Mouse (Mus musculus): ENCODE measurements at regions not wholly inside any gene's neighbourhood (a gene's known extent, or its start where the extent isn't known, plus 50 kb on each side); places are given as distances from the start of the nearest gene placed in this dataset.

DNA sequence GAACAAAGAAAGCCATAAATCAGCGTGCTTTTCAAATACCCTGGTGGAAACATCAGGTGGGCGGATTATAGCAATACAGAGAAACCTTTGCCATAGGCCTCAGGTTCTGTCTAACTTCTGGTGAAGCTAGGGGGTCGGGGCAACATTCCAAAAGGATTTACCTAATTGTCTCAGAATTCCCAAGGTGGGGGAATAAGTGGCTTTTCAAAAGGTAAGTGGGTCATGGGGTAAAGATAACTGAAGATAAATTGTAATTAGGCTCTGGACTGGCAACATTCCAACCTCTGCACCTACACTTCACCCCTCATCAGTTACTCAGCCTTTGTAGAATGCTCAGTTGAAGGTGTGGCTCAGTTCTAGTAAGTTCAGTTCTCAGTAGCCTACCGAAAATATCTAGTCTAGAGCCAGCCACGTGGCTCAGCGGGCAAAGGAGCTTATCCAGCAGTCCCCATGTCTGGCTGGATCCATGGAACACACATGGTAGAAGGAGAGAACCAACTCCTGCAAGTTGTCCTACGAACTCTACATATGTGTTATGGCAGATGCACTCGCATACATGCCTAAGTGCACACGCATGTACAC lies 51.8 kb upstream of the Dhx40 start:
- DNase-seq, result no peak
- Histone ChIP-seq H3K79me2 (replicated peaks; ENCODE audit: control insufficient read depth, insufficient read depth, low read length) (no peaks in the 10 kb centered on the region), H3K9ac (ENCODE audit: low read depth, low read length) (no peak overlapping the region), H3K4me3 (no peak overlapping the region), H3K4me1 (ENCODE audit: control insufficient read depth, insufficient read depth, low read length) (no peaks in the 10 kb centered on the region), H3K27me3 (ENCODE audit: control insufficient read depth, insufficient read depth, low read length) (no peaks in the 10 kb centered on the region), H3K27ac (no peak overlapping the region), H3K36me3 (ENCODE audit: control insufficient read depth, insufficient read depth, low read length) (no peaks in the 10 kb centered on the region)
- intact Hi-C loops (cut with DNase I), result no loop called here
- TF ChIP-seq CTCF (IDR thresholded peaks at IDR 0.05) (no peak), EP300 (IDR thresholded peaks at IDR 0.05; ENCODE audit: insufficient read depth, low read depth, low read length) (no peak), POLR2A (IDR thresholded peaks at IDR 0.05; ENCODE audit: insufficient read depth, low read depth, low read length) (no peak)
- WGBS, result 88% methylated on average over 9 of the region's 9 CpGs

DNA sequence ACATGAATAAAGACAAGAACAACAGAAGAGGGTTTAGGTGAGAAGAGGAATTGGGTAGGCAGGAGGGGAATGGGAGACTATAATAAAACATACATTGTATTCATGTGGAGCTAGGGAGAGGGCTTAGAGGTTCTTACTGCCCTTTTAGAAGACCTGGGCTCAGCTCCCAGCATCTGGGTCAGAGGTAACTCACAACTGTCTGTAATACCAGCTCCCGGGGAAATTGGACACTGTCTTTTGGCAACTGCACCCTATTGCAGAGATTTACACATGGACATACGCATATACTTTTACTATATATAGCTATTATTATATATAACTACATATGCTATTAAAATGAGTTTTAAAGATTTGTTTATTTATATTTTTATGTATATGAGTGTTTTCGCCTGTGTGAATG lies 50.7 kb upstream of the Dhx40 start:
- Histone ChIP-seq H3K79me2 (replicated peaks; ENCODE audit: control insufficient read depth, insufficient read depth, low read length) (no peaks in the 10 kb centered on the region), H3K36me3 (ENCODE audit: control insufficient read depth, insufficient read depth, low read length) (no peaks in the 10 kb centered on the region), H3K9ac (ENCODE audit: low read depth, low read length) (no peak overlapping the region), H3K27ac (no peak overlapping the region), H3K4me1 (ENCODE audit: control insufficient read depth, insufficient read depth, low read length) (no peaks in the 10 kb centered on the region), H3K27me3 (ENCODE audit: control insufficient read depth, insufficient read depth, low read length) (no peaks in the 10 kb centered on the region), H3K4me3 (no peak overlapping the region)
- TF ChIP-seq EP300 (IDR thresholded peaks at IDR 0.05; ENCODE audit: insufficient read depth, low read depth, low read length) (no peak), CTCF (IDR thresholded peaks at IDR 0.05) (no peak), POLR2A (IDR thresholded peaks at IDR 0.05; ENCODE audit: insufficient read depth, low read depth, low read length) (no peak)
- intact Hi-C loops (cut with DNase I), result no loop called here
- no peak for DNase-seq
- 90% methylated on average over 3 of the region's 3 CpGs for WGBS

All from heart, adult 2 months (tissue).